Mouse (Mus musculus) testis, adult 2 months (tissue): ENCODE results near the gene Fam89a. TPM values are rescaled to one million over a fixed set of nuclear protein-coding genes. Genes with fewer than 3 reads are reported as not detected.

ENCODE experiments used
- H3K27ac ChIP-seq: fragments of 200-500 bp; 2 replicates; pipeline ENCODE4 v1.5.1; 2012; ENCODE audit warnings: low read depth, low read length; ENCODE audit not compliant: control insufficient read depth, insufficient read depth
- H3K27me3 ChIP-seq: fragments of 200-500 bp; 2 replicates; pipeline ENCODE4 v1.6.1; 2012; ENCODE audit warnings: mild to moderate bottlenecking, low read length, moderate library complexity; ENCODE audit not compliant: control insufficient read depth, insufficient read depth
- H3K36me3 ChIP-seq: fragments of 200-500 bp; 2 replicates; pipeline ENCODE4 v1.6.1; 2012; ENCODE audit warnings: mild to moderate bottlenecking, low read length; ENCODE audit not compliant: control insufficient read depth, insufficient read depth
- H3K4me1 ChIP-seq: fragments of 200-500 bp; 2 replicates; pipeline ENCODE4 v1.6.1; 2012; ENCODE audit warnings: low read length; ENCODE audit not compliant: control insufficient read depth, insufficient read depth
- H3K4me3 ChIP-seq: fragments of 200-500 bp; 2 replicates; pipeline ENCODE4 v1.5.1; 2012; ENCODE audit warnings: low read depth, mild to moderate bottlenecking, low read length, moderate library complexity, mixed read lengths; ENCODE audit not compliant: control insufficient read depth
- CTCF ChIP-seq: fragments of 200-500 bp; IDR thresholded peaks from 2 replicates; pipeline ENCODE4 v1.5.1; 2012; ENCODE audit warnings: low read depth, mild to moderate bottlenecking, inconsistent platforms, low read length, moderate library complexity; ENCODE audit not compliant: control insufficient read depth, insufficient read depth, insufficient replicate concordance
- POLR2A ChIP-seq: fragments of 200-500 bp; IDR thresholded peaks from 2 replicates; pipeline ENCODE4 v1.6.1; 2012; ENCODE audit warnings: low read depth, mild to moderate bottlenecking, inconsistent platforms, low read length, moderate library complexity; ENCODE audit not compliant: control insufficient read depth
- polyA plus RNA-seq: library from polyadenylated mRNA; depleted of rRNA; stranded (reverse); fragments of >200 nt; gene quantifications from 2 replicates; pipeline ENCODE4 v1.2.3, GENCODE M21; 2012; rRNA removed

Gene Fam89a
- 10.9 and 11.2 TPM in 2 replicates for polyA plus RNA-seq

DNA sequence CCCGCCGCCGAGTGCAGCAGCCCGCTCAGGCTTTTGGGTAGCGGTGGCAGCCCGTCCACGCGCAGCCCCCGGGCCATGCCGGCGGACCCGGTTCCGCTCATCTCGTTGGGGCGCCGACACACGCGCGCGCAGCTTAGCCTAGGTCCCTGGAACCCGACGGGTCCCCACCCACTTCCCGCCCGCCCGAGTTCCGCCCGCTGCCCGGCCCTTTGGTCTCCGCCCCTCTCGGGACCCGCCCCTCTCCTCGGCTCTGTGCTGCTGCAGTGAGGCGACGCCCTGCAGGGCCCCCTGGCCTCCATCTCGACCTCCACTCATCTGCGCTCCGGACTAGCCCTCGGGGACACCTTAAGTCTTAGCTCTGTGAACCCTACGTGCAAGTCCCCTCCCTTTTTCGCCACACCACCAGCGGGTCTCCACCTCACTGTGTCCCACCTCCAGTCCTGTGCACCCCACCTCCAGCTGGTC is at the start of gene Fam89a:
Gene Fam89a (minus strand): TSS at position 124 of the 465 bp plus-strand sequence.
- Histone ChIP-seq H3K27me3 (no peaks in the 10 kb centered on the region; the same call in 1 of the 2 replicates), H3K4me1 (peaks cover 13% of the 10 kb centered on the region), H3K36me3 (no peaks in the 10 kb centered on the region), H3K4me3 (peak within 1 kb of the TSS; percentile 58), H3K27ac (no peak within 1 kb of the TSS)
- TF ChIP-seq CTCF (no peak), POLR2A (no peak)

DNA sequence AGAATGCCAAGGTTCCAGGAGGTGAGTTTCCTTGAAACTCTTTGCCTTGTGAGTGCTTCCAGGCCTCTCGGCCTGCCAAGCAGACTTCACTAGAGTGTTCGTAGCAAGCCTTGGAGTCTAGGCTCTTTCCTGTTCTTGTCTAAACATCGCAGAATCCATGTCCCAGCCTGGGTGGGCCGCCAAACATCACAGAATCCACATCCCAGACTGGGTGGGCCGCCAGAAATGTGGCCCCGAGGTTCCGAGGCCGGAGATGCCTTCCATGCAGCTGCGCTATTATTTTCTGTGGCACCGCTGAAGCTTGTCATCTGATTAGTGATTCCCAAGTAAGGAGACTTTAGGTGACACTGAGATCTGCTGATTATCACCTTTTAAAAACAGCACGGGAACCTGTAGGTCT is 48.9 kb upstream of the Fam89a start:
- Histone ChIP-seq H3K4me1 (no peaks in the 10 kb centered on the region), H3K36me3 (no peaks in the 10 kb centered on the region), H3K27me3 (no peaks in the 10 kb centered on the region), H3K4me3 (no peak overlapping the region), H3K27ac (no peak overlapping the region)
- no peak for TF ChIP-seq POLR2A
- TF ChIP-seq CTCF: no peak

- no peak overlapping the region for H3K27ac ChIP-seq
- no peak overlapping the region for H3K4me3 ChIP-seq
- peaks cover 19% of the 10 kb centered on the region for H3K4me1 ChIP-seq
- no peaks in the 10 kb centered on the region for H3K27me3 ChIP-seq
- TF ChIP-seq POLR2A (no peak), CTCF (no peak)
- no peaks in the 10 kb centered on the region for H3K36me3 ChIP-seq
These were observed 44.3 kb upstream of the Fam89a start for GRCm38 (mm10) chr8:124795781-124796488.

DNA sequence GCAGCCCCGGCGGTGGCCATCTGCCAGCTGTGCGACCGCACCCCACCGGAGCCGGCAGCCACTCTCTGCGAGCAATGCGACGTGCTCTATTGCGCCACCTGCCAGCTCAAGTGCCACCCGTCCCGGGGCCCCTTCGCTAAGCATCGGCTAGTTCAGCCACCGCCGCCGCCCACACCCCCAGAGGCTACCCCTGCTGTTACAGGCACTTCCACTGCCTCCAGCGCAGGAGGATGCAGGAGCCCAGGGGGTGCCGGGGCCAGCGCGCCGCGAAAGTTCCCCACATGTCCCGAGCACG is 42.8 kb upstream of the Fam89a start:
- H3K27me3 ChIP-seq: no peaks in the 10 kb centered on the region
- TF ChIP-seq POLR2A: no peak
- no peak for TF ChIP-seq CTCF

DNA sequence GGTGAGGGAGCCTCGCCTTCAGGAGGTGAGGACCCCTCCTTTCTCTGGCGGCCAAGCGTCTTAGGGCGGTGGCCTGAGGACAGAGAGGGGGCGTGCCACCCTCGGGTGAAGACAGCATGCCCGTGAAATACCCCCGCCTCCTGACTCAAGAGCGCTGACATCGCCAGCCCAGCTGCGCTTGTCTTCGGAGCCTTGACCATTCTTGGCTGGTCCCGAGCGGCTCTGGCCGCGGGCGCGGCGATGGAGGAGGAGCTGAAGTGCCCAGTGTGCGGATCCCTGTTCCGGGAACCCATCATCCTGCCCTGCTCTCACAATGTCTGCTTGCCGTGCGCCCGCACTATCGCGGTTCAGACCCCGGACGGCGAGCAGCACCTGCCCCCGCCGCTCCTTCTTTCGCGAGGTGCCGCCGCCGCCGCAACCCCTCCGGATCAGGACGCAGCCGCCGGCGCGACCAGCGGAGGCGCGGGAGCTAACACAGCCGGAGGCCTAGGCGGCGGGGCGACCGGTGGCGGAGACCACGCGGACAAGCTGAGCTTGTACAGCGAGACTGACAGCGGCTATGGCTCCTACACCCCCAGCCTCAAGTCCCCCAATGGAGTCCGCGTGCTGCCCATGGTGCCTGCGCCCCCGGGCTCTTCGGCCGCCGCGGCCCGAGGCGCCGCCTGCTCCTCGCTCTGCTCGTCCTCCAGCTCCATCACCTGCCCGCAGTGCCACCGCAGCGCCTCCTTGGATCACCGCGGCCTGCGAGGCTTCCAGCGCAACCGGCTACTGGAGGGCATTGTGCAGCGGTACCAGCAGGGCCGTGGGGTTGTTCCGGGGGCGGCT is 42.2 kb upstream of the Fam89a start:
- Histone ChIP-seq H3K27me3 (no peaks in the 10 kb centered on the region), H3K4me3 (peak overlapping the region; percentile 60), H3K27ac (no peak overlapping the region), H3K4me1 (peaks cover 19% of the 10 kb centered on the region), H3K36me3 (no peaks in the 10 kb centered on the region)
- TF ChIP-seq POLR2A (no peak), CTCF (no peak)

More for the DNA sequence above, 42.8 kb upstream of the Fam89a start:
- Histone ChIP-seq H3K27ac (no peak overlapping the region), H3K4me1 (peaks cover 19% of the 10 kb centered on the region), H3K36me3 (no peaks in the 10 kb centered on the region), H3K4me3 (no peak overlapping the region; the same call in 1 of the 2 replicates)

- peaks cover 19% of the 10 kb centered on the region for H3K4me1 ChIP-seq
- no peak overlapping the region for H3K27ac ChIP-seq
- H3K27me3 ChIP-seq: no peaks in the 10 kb centered on the region
- H3K36me3 ChIP-seq: no peaks in the 10 kb centered on the region
- H3K4me3 ChIP-seq: peak overlapping the region; percentile 60
- no peak for TF ChIP-seq POLR2A
- no peak for TF ChIP-seq CTCF
These were observed 41.6 kb upstream of the Fam89a start for GRCm38 (mm10) chr8:124793172-124793651.

DNA sequence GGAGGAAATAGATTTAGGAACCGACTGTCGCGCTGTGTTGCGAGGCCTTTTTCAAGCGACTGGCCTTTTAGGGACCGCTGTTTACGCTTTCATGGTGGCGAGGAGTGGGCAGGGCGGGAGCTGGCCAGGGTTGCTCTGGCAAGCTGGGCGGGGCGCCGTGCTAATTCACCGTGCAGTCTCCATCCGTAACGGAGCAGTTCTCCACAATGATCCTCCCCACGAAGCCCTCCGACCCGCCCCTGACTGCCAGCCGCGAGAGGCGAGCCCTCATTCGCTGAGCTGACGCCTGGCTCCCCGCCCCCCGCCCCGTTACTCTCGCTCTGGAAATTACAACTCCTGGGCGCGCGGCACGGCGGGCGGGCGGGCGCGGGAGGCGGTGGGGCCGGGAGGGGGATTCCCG is 41.1 kb upstream of the Fam89a start, which contains the start of gene Trim67:
Gene Trim67 (plus strand): TSS at position 385 of the 400 bp plus-strand sequence.
- H3K27me3 ChIP-seq: no peaks in the 10 kb centered on the region
- no peak for TF ChIP-seq CTCF
- no peaks in the 10 kb centered on the region for H3K36me3 ChIP-seq
- no peak within 1 kb of the TSS for H3K27ac ChIP-seq
- peaks cover 19% of the 10 kb centered on the region for H3K4me1 ChIP-seq
- peak within 1 kb of the TSS; percentile 60 for H3K4me3 ChIP-seq
